Mouse (Mus musculus) ES-E14 (cell line): Measurements from ENCODE around the gene Yrdc. TPM values are rescaled to one million over a fixed set of nuclear protein-coding genes. Genes with fewer than 3 reads are reported as not detected.

ENCODE experiments used
- DNase-seq: peaks from one replicate; pipeline ENCODE4 v3.0.0-alpha.2; 2013; ENCODE audit warnings: low read depth, low spot score
- H3K27ac ChIP-seq: 2 replicates; pipeline ENCODE4 v1.5.1; 2012; ENCODE audit warnings: low read depth, mild to moderate bottlenecking, low read length, moderate library complexity, mixed read lengths; ENCODE audit not compliant: poor library complexity, insufficient read depth, severe bottlenecking
- H3K36me3 ChIP-seq: 2 replicates; pipeline ENCODE4 v1.6.1; 2012; ENCODE audit warnings: mild to moderate bottlenecking, low read length, moderate library complexity, mixed read lengths; ENCODE audit not compliant: control insufficient read depth, poor library complexity, insufficient read depth, severe bottlenecking
- H3K4me1 ChIP-seq, 2 experiments: fragments of 150-350 bp in 1 of 2; sonication (generic) in 1 of 2; 2 replicates each; pipeline ENCODE4 v1.6.1; 2012; ENCODE audit warnings: low read length in 2 of 2, mild to moderate bottlenecking in 1 of 2, mixed read lengths in 1 of 2; ENCODE audit not compliant: control insufficient read depth in 2 of 2, insufficient read depth in 2 of 2, poor library complexity in 1 of 2
- H3K4me3 ChIP-seq, 2 experiments: fragments of 150-350 bp in 1 of 2; sonication (generic) in 1 of 2; 2 replicates each; pipeline ENCODE4 v1.5.1; 2012; ENCODE audit warnings: low read length in 2 of 2, low read depth in 1 of 2, mild to moderate bottlenecking in 1 of 2, mixed read lengths in 1 of 2; ENCODE audit not compliant: insufficient read depth in 1 of 2, poor library complexity in 1 of 2, severe bottlenecking in 1 of 2
- H3K9ac ChIP-seq: 2 replicates; pipeline ENCODE4 v1.6.1; 2012; ENCODE audit warnings: low read depth, mild to moderate bottlenecking, low read length, mixed read lengths; ENCODE audit not compliant: poor library complexity, insufficient read depth, severe bottlenecking
- H3K9me3 ChIP-seq: fragments of 150-350 bp; sonication (generic); 2 replicates; pipeline ENCODE4 v1.6.1; 2012; ENCODE audit warnings: low read depth, mild to moderate bottlenecking, low read length; ENCODE audit not compliant: control insufficient read depth, insufficient read depth
- CHD2 ChIP-seq: IDR thresholded peaks from 2 replicates; pipeline ENCODE4 v1.6.1; 2014; ENCODE audit warnings: mild to moderate bottlenecking, low read depth, low read length, inconsistent platforms
- HCFC1 ChIP-seq: IDR thresholded peaks from 2 replicates; pipeline ENCODE4 v1.6.1; 2012; ENCODE audit warnings: low read length, inconsistent platforms, borderline replicate concordance; ENCODE audit not compliant: insufficient read depth
- MAFK ChIP-seq: IDR thresholded peaks from 2 replicates; pipeline ENCODE4 v1.6.1; 2014; ENCODE audit warnings: mild to moderate bottlenecking, low read depth, low read length, inconsistent platforms; ENCODE audit not compliant: insufficient read depth
- ZC3H11A ChIP-seq: IDR thresholded peaks from 2 replicates; pipeline ENCODE4 v1.6.1; 2012; ENCODE audit warnings: low read depth, mild to moderate bottlenecking, inconsistent platforms, low read length, borderline replicate concordance
- ZNF384 ChIP-seq: IDR thresholded peaks from 2 replicates; pipeline ENCODE4 v1.6.1; 2012; ENCODE audit warnings: low read depth, low read length, inconsistent platforms
- in situ Hi-C, 2 experiments: fragments of 600-800 bp; cut with MboI; formaldehyde crosslinking; loops; one replicate each; pipeline ENCODE4 v1.15.1; 2025; ENCODE audit warnings: low sequenced_read_pairs in 2 of 2, inconsistent platforms in 1 of 2; ENCODE audit not compliant: unreplicated experiment in 2 of 2
- total RNA-seq: library from RNA; depleted of rRNA; stranded (reverse); fragments of 300-350 nt; gene quantifications from 2 replicates; pipeline ENCODE4 v1.2.3, GENCODE M21; 2012

Gene Yrdc
- total RNA-seq, 1 experiment, result 82.7 TPM

- Histone ChIP-seq H3K27ac (no peak overlapping the region), H3K9ac (no peak overlapping the region), H3K4me3 (no peak overlapping the region), H3K9me3 (no peaks in the 10 kb centered on the region), H3K36me3 (no peaks in the 10 kb centered on the region; the same call in 1 of the 2 replicates), H3K4me1 (no peaks in the 10 kb centered on the region)
- peak; percentile 40; the same call in 1 of the 2 replicates for TF ChIP-seq ZC3H11A
- TF ChIP-seq ZNF384, result no peak
- in situ Hi-C loops, result no loop called here
- no peak for DNase-seq
Measured at GRCm38 (mm10) chr4:124872719-124873118, 22.2 kb downstream of the Yrdc start.

- DNase-seq, result no peak
- H3K4me1 ChIP-seq, result peaks cover 0 to 16% of the 10 kb centered on the region in 2 experiments; a peak in 1 of 4 replicates
- no peak within 1 kb of the TSS for H3K9ac ChIP-seq
- no peak within 1 kb of the TSS for H3K27ac ChIP-seq
- no peaks in the 10 kb centered on the region for H3K36me3 ChIP-seq
- in situ Hi-C loops, result no loop called here
- TF ChIP-seq ZNF384 (no peak), ZC3H11A (no peak), MAFK (no peak), CHD2 (no peak), HCFC1 (no peak)
- H3K4me3 ChIP-seq, result peak within 1 kb of the TSS; percentile 68
- no peaks in the 10 kb centered on the region for H3K9me3 ChIP-seq
Measured at GRCm38 (mm10) chr4:124880599-124880998, 30.1 kb downstream of the Yrdc start, which contains the start of gene Epha10. Gene Epha10 (plus strand): TSS chr4:124880899.

GRCm38 (mm10) chr4:124881341-124881908 is 30.9 kb downstream of the Yrdc start:
- Histone ChIP-seq H3K27ac (no peak overlapping the region), H3K9ac (no peak overlapping the region), H3K9me3 (no peaks in the 10 kb centered on the region), H3K4me3 (peak overlapping the region; percentile 68), H3K4me1 (peaks cover 0 to 16% of the 10 kb centered on the region in 2 experiments; a peak in 1 of 4 replicates), H3K36me3 (no peaks in the 10 kb centered on the region)
- peak; percentile 75 for DNase-seq
- TF ChIP-seq MAFK (no peak), CHD2 (no peak), ZC3H11A (no peak), ZNF384 (no peak), HCFC1 (no peak)
- in situ Hi-C loops, result no loop called here

GRCm38 (mm10) chr4:124882151-124882729 is 31.8 kb downstream of the Yrdc start:
- Histone ChIP-seq H3K4me1 (peaks cover 0 to 16% of the 10 kb centered on the region in 2 experiments; a peak in 1 of 4 replicates), H3K36me3 (no peaks in the 10 kb centered on the region), H3K9me3 (no peaks in the 10 kb centered on the region), H3K27ac (no peak overlapping the region), H3K9ac (no peak overlapping the region), H3K4me3 (peak overlapping the region; percentile 68)
- DNase-seq, result no peak
- in situ Hi-C loops, result no loop called here
- TF ChIP-seq CHD2 (no peak), MAFK (no peak), HCFC1 (no peak), ZC3H11A (no peak), ZNF384 (no peak)
